Mouse (Mus musculus) duodenum, adult 2 months (tissue): ENCODE data around the gene Invs. TPM values are rescaled to one million over a fixed set of nuclear protein-coding genes. Genes with fewer than 3 reads are reported as not detected.

Experiments
- polyA plus RNA-seq: library from polyadenylated mRNA; depleted of rRNA; stranded (reverse); fragments of >200 nt; gene quantifications from 2 replicates; pipeline ENCODE4 v1.2.3, GENCODE M21; 2012; ENCODE audit warnings: low replicate concordance; rRNA removed

The Invs gene
- 0.71 and 0.98 TPM in 2 replicates for polyA plus RNA-seq

DNA sequence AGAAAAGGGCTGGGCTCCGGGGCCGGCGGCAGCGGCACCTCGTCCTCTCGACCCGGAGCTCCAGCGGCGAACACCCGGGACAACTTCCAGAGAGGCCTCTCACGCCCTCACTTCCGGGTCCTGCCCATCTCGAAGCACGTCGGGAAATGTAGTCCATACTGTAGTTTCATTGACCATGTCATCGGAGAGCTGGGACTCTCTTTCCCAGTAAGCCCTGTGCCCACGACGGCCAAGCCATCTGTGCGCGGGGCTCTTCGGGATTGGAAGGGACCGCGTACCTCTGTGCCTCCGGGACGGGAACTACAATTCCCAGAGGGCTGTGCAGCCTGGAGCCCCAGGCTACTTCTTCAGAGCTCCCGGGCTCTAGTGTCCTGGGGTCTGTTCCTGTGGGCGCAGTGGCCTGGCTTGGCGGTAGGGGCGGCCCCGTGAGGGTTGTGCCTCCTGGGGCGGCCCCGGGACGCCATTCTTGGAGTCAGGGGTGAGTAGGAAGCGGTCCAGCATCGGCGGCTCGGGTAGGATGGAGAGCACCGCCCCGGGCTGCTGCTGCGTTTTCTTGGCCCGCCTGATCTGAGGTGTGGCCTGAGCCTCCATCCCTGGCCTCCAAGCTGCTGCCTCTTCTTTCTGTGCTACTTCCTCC lies at the start of gene Invs, which contains the start of gene Erp44:
Gene Invs (plus strand): TSS at position 263 of the 637 bp plus-strand sequence.
Gene Erp44 (minus strand): TSS at position 61 of the 637 bp plus-strand sequence.

GRCm38 (mm10) chr4:48472792-48473650 lies 193.5 kb downstream of the Invs start, which contains the start of gene Tex10:
TSS of gene Tex10 (minus strand) at chr4:48473459.

Other genes with a start within 250 kb of the Invs start
- gene Nr4a3, start 234.6 kb upstream of the Invs start, polyA plus RNA-seq, result 1.00 and 1.7 TPM in 2 replicates
- 1.1 and 2.4 TPM in 2 replicates for gene Stx17, start 154.8 kb upstream of the Invs start, polyA plus RNA-seq
- gene Erp44, start 202 bp upstream of the Invs start, polyA plus RNA-seq, result 6.4 and 22.8 TPM in 2 replicates
- gene Tex10, start 193.7 kb downstream of the Invs start, polyA plus RNA-seq, result 1.2 and 2.2 TPM in 2 replicates